Mouse (Mus musculus) retina, postnatal 1 day (tissue): ENCODE measurements around the gene Izumo1.
A peak's percentile ranks its signal among the peaks of the same experiment; 100 is the strongest.
"Not testable (repeated sequence)": the region's sequence is repeated elsewhere in the genome, so short reads cannot be mapped to it uniquely, and the experiment has no call there.

Source experiments
- DNase-seq: peaks from one replicate; pipeline ENCODE4 v3.0.0-alpha.2; 2012

The Izumo1 gene

DNA sequence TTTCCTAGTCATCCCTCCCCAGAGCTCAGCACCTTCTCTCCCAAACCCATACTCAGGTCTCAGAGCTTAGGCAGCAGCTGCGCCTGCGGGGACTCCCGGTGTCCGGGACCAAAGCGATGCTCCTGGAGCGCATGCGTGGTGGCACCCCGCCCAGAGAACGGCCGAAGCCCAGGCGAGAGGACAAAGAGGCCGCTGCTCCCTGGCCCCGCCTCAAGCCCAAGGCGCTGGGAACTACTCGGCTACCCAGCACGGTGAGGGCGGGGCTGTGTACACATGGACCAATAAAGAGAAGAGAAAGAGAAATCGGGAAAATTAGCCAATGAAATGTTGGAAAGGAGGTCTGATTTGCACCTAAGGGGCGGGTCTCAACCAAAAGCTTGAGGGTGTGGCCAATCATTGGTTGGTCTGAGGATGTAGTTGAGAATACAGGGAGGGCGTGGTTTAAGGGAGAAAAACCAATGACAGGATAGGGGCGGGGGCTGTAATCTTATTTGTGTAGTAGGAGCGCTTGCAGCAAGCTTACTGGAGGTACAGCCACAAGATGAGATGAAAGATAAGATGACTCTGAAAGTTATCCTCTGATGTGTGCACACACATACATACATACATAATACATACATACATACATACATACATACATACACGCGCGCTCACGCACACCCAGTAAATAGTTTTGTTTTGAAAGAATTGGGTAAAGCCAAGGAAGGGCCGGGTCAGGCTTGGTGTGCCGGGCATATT lies 22.0 kb downstream of the Izumo1 start:
- peak; percentile 100 for DNase-seq

DNA sequence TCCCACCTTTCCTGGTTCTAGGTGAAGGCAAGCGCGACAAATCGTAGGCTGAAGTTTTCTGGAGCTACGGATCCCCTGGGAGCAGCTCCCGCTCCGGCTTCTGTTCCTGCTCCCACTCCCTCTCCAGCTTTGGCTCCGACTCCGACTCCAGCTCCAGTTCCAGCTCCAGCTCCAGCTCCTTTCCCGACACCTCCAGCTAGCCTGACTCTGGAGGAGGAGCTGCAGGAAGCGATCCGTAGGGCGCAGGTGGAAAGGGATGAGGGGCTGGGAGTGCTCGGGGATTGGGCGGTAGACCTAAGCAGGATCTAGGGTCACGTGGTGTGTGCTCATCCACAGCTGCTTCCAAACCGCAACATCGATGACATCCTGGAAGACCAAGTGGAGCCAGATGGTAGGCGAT lies 22.6 kb downstream of the Izumo1 start:
- DNase-seq: peak; percentile 86

GRCm38 (mm10) chr7:45644872-45645590 lies 23.4 kb downstream of the Izumo1 start:
- DNase-seq: no peak

DNA sequence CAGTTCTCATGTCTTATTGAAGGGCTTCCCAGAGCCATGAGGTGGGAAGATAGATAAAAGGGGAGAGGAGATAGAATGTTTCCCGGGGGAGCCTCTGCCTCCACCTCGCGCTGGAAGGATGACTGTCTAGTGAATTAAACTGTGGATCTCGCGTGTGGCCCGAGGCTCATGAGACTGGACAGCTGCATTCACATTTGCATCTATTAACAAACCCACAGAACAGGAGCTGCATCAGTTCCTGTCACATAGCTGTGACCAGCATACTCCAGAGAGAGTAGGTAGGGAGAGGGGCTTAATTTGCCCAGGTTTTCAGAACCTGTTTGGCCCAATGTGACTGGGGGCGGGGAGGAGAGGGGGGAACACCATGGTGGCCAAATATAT lies 24.0 kb downstream of the Izumo1 start:
- peak; percentile 29 for DNase-seq

DNA sequence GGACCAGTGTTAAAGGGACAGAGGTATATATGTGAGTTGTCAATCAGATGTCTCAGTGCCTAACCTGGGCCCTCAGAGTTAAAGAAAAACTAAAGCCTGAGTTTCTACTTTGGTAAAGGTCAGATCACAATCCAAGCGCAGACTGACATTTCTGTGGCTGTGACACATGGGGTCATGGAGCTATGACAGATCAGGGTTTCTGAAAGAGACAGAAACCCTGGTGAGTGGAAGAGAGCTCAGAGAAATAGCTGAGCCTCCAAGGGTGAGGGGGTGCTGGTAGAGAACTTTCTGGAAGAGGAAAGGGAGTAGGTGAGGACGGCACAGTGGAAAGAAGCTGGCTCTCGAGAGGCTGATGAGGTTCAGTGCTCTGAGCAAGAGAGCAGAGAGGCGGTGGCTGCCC lies 25.1 kb downstream of the Izumo1 start:
- no peak for DNase-seq

DNA sequence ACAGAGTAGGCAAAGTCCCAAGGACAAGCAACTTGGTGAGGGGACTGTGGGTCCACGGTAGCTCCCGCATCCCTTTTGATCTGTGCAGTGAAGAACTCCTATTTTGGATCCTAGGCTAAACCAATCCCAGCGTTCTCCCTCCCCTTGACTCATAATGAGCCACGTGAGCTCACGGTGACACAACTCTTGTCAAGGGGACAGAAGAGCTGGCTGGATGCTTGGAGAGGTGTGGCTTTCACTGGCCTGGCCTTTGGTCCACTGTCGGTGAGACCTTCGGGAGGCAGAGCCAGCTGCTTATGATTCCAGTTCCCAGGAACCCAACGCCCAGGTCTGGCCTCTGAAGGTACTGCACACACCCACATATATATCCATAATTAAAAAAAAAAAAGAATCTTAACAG lies 27.7 kb downstream of the Izumo1 start:
- DNase-seq: no peak

DNA sequence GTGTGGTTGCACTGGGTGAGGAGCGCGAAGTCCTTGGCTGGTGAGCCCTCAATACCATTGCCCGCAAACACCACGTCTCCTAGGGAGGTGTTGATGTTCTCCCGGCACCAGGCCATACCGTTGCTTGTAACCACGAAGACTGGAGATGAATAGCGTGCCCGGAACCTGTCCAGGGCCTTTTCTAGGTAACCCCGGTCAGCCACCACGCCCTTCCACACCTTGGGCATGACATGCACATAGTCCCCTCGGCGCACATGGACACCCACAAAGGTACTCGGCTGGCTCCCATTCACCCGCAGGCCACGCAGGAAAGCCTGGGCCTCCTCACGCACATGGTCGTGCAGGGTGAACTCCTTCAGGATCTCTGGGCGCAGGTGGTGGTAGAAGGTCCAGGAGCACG lies 28.9 kb downstream of the Izumo1 start:
- not testable (repeated sequence) for DNase-seq

DNA sequence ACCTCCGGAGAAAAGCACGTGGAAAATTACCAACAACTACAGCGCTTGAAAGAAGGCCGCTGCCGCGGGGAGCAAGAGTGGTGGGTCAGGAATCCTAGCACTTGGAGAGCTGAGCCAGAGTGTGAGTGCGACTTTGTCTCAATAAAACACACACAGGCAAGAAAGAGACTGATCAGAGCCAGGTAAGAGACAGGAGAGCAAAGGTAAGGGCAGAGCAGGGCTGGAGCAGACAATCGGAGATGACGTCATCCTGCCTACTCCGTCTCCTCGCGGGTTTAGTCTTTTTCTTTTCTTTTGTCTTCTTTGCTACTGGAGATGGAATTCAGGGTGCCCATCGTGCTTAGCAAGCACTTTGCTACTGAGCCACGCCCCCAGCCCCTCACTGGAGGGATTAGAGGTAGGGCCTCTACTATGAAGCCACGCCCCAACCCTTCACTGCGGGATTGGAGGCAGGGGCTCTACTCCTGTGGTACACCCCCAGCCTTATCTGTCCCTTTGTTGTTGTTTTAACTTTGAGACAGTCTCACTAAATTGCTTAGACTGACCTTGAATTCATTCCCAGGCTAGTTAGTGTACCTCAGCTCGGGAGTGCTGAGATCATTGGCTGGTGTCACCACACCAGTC lies 32.9 kb downstream of the Izumo1 start:
- peak; percentile 27 for DNase-seq

GRCm38 (mm10) chr7:45660746-45661478 lies 39.3 kb downstream of the Izumo1 start:
- no peak for DNase-seq

DNA sequence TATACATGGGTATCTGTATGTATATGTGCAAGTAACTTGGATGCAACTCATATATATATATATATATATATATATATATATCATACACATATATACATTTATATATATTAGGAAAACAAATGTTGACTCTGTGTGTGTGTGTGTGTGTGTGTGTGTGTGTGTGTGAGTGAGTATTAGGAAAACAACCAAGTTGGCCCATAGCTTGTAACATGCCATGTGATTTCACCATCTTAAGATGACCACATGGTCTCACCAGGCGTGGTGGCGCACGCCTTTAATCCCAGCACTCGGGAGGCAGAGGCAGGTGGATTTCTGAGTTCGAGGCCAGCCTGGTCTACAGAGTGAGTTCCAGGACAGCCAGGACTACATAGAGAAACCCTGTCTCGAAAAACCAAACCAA lies 40.1 kb downstream of the Izumo1 start:
- DNase-seq: not testable (repeated sequence)

GRCm38 (mm10) chr7:45665303-45666138 lies 43.9 kb downstream of the Izumo1 start:
- DNase-seq: no peak

DNA sequence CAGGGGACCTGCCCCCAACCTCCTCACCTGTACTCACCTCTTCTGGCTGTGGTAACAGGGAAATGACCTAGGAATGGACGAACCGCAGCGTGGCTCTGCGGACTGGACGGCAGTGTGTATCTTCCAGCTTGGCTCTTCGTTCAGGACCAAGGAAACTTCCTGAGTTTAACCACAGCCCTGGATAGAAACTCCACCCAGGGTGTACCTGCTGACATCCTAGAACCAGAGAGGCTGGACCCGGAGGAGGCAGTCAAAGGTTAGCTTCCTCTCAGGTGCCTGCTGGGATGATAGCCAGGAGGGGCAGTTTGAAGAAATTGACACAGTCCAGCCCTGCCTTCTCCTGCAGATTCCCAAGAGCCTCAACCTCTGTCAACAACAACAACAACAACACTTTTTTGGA lies 44.5 kb downstream of the Izumo1 start, which contains the start of gene Fut2:
TSS of gene Fut2 (minus strand) at position 234 of the 400 bp plus-strand sequence.
- DNase-seq: no peak

DNA sequence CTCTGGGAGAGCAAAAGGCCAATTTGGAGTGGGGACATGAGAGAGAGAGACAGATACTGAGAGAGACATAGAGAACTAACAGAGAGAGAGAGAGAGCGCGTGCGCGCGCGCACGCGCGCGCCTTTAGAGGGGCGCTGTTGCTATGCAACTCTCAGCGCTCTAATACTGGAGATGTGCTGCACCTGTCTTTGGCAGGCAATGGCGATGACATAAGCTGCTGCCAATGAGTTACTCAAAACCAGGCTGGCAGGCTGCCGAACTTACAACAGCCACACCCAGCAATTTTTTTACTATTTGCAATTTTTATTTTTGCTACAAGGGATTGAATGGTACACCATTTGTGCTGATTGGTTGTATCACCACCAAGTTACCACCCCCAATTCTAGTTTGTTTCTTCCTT lies 46.1 kb downstream of the Izumo1 start:
- DNase-seq: peak; percentile 24

- no peak for DNase-seq
These were observed 47.3 kb downstream of the Izumo1 start for GRCm38 (mm10) chr7:45668921-45669320.

DNA sequence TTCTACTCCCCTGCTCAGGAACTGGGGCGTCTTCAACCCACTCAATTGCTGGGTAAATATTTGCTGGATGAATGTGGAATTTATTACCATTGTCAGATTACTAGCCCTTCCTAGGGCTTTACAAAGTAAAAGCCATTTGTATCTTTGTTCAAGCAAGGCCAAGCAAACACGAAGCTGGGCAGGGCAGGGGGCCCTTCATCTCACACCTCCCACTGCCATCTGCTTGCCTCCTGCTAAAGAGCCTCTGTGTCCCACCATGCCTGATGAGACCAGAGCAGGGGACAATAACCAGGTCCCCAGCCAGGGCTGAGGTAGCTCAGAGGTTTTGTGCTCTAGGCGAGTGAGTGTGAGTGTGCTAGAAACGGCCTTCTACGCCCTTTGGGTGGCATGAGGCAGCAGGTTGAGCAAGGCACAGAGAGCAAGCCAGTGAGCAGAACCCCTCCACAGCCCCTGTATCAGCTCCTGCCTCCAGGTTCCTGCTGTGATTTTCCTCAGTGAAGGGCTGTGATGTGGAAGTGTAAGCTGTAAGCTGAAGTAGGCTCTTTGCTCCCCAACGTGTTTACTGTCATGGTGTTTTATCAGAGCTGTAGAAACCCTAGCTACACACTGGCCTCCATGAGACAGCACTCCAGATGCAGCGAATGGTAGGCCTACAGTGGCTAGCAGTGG lies 56.1 kb downstream of the Izumo1 start:
- DNase-seq: no peak
